Mouse (Mus musculus): ENCODE data around the gene Gm48552. TPM values are rescaled to one million over a fixed set of nuclear protein-coding genes. Genes with fewer than 3 reads are reported as not detected.

The Gm48552 gene
- polyA plus RNA-seq, 1 experiment: 0.73 TPM

- TF ChIP-seq POLR2A (IDR thresholded peaks at IDR 0.05; ENCODE audit: insufficient read length, low read depth) (no peak), USF1 (IDR thresholded peaks at IDR 0.05; ENCODE audit: low read depth) (peak; percentile 58)
- Histone ChIP-seq H3K4me3 (peak overlapping the region; percentile 28), H3K79me2 (ENCODE audit: control insufficient read depth, insufficient read depth) (peaks cover 22% of the 10 kb centered on the region), H3K27me3 (ENCODE audit: control insufficient read depth, insufficient read depth, insufficient read length) (no peaks in the 10 kb centered on the region), H3ac (ENCODE audit: control insufficient read depth, insufficient read length) (no peak overlapping the region), H3K4me2 (ENCODE audit: low read depth) (peak overlapping the region; percentile 62), H3K36me3 (ENCODE audit: control insufficient read depth, insufficient read depth) (no peaks in the 10 kb centered on the region)
Measured at GRCm38 (mm10) chr10:81431526-81432168, 42.8 kb downstream of the Gm48552 start.

DNA sequence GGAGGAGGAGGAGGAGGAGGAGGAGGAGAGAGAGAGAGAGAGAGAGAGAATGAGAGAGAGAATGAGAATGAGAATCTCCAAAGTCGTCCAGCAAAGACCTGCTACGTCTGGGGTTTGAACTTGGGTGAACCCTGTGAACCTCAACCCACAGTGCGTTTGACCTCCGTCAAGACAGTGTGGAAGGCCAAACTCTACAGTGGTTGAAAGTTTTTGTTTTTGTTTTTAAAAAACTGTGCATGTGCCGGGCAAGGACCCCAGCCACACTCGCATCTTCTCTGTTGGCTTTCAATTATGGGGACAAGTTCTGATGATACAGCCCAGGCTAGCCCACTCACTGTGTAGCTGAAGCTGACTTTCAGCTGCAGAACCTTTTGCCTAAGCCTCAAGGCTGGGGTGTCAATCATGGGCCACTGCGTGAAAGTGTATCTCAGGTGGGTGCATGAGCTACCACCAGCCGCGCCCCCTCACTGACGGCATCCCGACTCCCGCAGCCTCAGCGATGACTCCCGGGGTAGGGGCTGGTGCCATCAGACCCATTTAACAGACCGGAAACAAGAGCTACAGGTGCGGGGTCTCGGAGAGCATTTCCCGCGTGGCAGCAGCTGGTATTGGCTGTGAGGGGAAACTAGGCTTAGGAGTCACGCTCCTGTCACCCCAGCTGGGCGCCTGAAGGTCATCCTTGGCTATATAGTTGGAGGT, 43.5 kb downstream of the Gm48552 start:
- H3ac ChIP-seq (ENCODE audit: control insufficient read depth, insufficient read length): no peak overlapping the region
- no peaks in the 10 kb centered on the region for H3K27me3 ChIP-seq (ENCODE audit: control insufficient read depth, insufficient read depth, insufficient read length)
- no peaks in the 10 kb centered on the region for H3K36me3 ChIP-seq (ENCODE audit: control insufficient read depth, insufficient read depth)
- no peak for TF ChIP-seq MAX (IDR thresholded peaks at IDR 0.05; ENCODE audit: low read depth)
- TF ChIP-seq MYOD1 (IDR thresholded peaks at IDR 0.05; ENCODE audit: control insufficient read depth in 1 of 3, insufficient read length in 2 of 3, low read depth in 2 of 3): no peak
- no peak for TF ChIP-seq MYOG (IDR thresholded peaks at IDR 0.05; ENCODE audit: control insufficient read depth in 1 of 3, insufficient read depth in 1 of 3, insufficient read length in 2 of 3, low read depth in 2 of 3)
- no peak for TF ChIP-seq E2F4 (IDR thresholded peaks at IDR 0.05; ENCODE audit: insufficient read depth)
- no peak for TF ChIP-seq TCF12 (IDR thresholded peaks at IDR 0.05; ENCODE audit: insufficient read depth, poor library complexity, severe bottlenecking)
- no peak for TF ChIP-seq CEBPB (IDR thresholded peaks at IDR 0.05; ENCODE audit: insufficient read depth, poor library complexity, severe bottlenecking)
- TF ChIP-seq POLR2A (IDR thresholded peaks at IDR 0.05; ENCODE audit: insufficient read length, low read depth): no peak
- TF ChIP-seq SRF (IDR thresholded peaks at IDR 0.05; ENCODE audit: control insufficient read depth, insufficient read length, low read depth): no peak
- TF ChIP-seq REST (IDR thresholded peaks at IDR 0.05; ENCODE audit: insufficient read depth, insufficient read length): no peak
- TF ChIP-seq TCF3 (IDR thresholded peaks at IDR 0.05; ENCODE audit: insufficient read length, low read depth): no peak
- no peak for TF ChIP-seq USF1 (IDR thresholded peaks at IDR 0.05; ENCODE audit: low read depth)
- no peak for TF ChIP-seq POLR2AphosphoS2 (IDR thresholded peaks at IDR 0.05; ENCODE audit: insufficient read length, low read depth)
- peak overlapping the region; percentile 91 for H3K4me2 ChIP-seq (ENCODE audit: low read depth)
- peaks cover 18% of the 10 kb centered on the region for H3K79me2 ChIP-seq (ENCODE audit: control insufficient read depth, insufficient read depth)
- H3K4me3 ChIP-seq: peak overlapping the region; percentile 5

- no peaks in the 10 kb centered on the region for H3K27me3 ChIP-seq (ENCODE audit: control insufficient read depth, insufficient read depth, insufficient read length)
- TF ChIP-seq E2F4 (IDR thresholded peaks at IDR 0.05; ENCODE audit: insufficient read depth) (no peak), USF1 (IDR thresholded peaks at IDR 0.05; ENCODE audit: low read depth) (peak; percentile 61), MYOD1 (IDR thresholded peaks at IDR 0.05; ENCODE audit: control insufficient read depth in 1 of 3, insufficient read length in 2 of 3, low read depth in 2 of 3) (peak in 1 of 3 experiments; percentile 16), POLR2AphosphoS2 (IDR thresholded peaks at IDR 0.05; ENCODE audit: insufficient read length, low read depth) (no peak), SRF (IDR thresholded peaks at IDR 0.05; ENCODE audit: control insufficient read depth, insufficient read length, low read depth) (no peak), MAX (IDR thresholded peaks at IDR 0.05; ENCODE audit: low read depth) (no peak), REST (IDR thresholded peaks at IDR 0.05; ENCODE audit: insufficient read depth, insufficient read length) (no peak), MYOG (IDR thresholded peaks at IDR 0.05; ENCODE audit: control insufficient read depth in 1 of 3, insufficient read depth in 1 of 3, insufficient read length in 2 of 3, low read depth in 2 of 3) (peak in 1 of 3 experiments; percentile 52)
- peak overlapping the region; percentile 5 for H3K4me3 ChIP-seq
- no peak overlapping the region for H3ac ChIP-seq (ENCODE audit: control insufficient read depth, insufficient read length)
- peak overlapping the region; percentile 91 for H3K4me2 ChIP-seq (ENCODE audit: low read depth)
- H3K79me2 ChIP-seq (ENCODE audit: control insufficient read depth, insufficient read depth): peaks cover 12% of the 10 kb centered on the region
- H3K36me3 ChIP-seq (ENCODE audit: control insufficient read depth, insufficient read depth): no peaks in the 10 kb centered on the region
Measured at GRCm38 (mm10) chr10:81432868-81433262, 44.1 kb downstream of the Gm48552 start.

DNA sequence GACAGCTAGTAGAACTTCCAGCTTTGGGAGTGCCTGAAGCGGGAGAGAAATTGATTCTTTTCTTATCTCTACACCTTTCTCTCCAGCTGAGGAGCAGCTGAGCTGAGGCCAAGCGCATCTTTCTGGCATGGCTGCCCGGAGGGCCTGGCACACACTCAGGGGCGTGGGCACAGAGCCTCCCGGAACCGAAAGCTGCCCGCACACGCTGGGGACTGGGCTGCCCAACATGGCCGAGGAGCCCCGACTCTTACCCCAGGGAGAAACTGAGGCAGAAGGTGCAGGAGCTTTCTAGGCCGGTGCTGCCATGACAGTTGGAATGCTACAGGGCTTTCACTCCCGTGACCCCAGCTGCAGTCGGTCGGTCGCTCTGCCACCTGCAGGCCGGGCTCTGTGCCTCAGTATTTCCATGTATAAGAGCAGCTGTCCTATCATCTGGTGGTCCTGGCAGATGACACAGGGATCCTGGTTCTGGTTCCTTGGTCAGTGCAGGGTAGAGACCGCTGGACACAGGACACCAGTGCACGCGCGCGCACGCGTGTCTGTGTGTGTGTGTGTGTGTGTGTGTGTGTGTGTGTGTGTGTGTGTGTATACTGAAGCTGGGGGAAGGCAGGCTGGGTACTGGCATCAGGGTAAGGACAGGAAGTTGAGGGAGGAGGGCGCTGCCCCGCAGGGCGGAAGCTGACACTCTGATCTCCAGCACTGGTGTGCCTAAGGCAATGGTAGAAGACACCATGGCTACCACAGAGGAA, 44.9 kb downstream of the Gm48552 start:
- no peaks in the 10 kb centered on the region for H3K36me3 ChIP-seq (ENCODE audit: control insufficient read depth, insufficient read depth)
- no peak for TF ChIP-seq SRF (IDR thresholded peaks at IDR 0.05; ENCODE audit: control insufficient read depth, insufficient read length, low read depth)
- no peak for TF ChIP-seq TCF3 (IDR thresholded peaks at IDR 0.05; ENCODE audit: insufficient read length, low read depth)
- TF ChIP-seq E2F4 (IDR thresholded peaks at IDR 0.05; ENCODE audit: insufficient read depth): no peak
- no peak for TF ChIP-seq MAX (IDR thresholded peaks at IDR 0.05; ENCODE audit: low read depth)
- no peak for TF ChIP-seq CEBPB (IDR thresholded peaks at IDR 0.05; ENCODE audit: insufficient read depth, poor library complexity, severe bottlenecking)
- TF ChIP-seq USF1 (IDR thresholded peaks at IDR 0.05; ENCODE audit: low read depth): no peak
- no peak for TF ChIP-seq TCF12 (IDR thresholded peaks at IDR 0.05; ENCODE audit: insufficient read depth, poor library complexity, severe bottlenecking)
- peak in 1 of 3 experiments; percentile 60 for TF ChIP-seq MYOG (IDR thresholded peaks at IDR 0.05; ENCODE audit: control insufficient read depth in 1 of 3, insufficient read depth in 1 of 3, insufficient read length in 2 of 3, low read depth in 2 of 3)
- TF ChIP-seq POLR2AphosphoS2 (IDR thresholded peaks at IDR 0.05; ENCODE audit: insufficient read length, low read depth): no peak
- peak in 2 of 3 experiments; percentile 22 to 34 for TF ChIP-seq MYOD1 (IDR thresholded peaks at IDR 0.05; ENCODE audit: control insufficient read depth in 1 of 3, insufficient read length in 2 of 3, low read depth in 2 of 3)
- TF ChIP-seq POLR2A (IDR thresholded peaks at IDR 0.05; ENCODE audit: insufficient read length, low read depth): peak; percentile 27
- no peak for TF ChIP-seq REST (IDR thresholded peaks at IDR 0.05; ENCODE audit: insufficient read depth, insufficient read length)
- H3K79me2 ChIP-seq (ENCODE audit: control insufficient read depth, insufficient read depth): peaks cover 5% of the 10 kb centered on the region
- peak overlapping the region; percentile 91 for H3K4me2 ChIP-seq (ENCODE audit: low read depth)
- H3K27me3 ChIP-seq (ENCODE audit: control insufficient read depth, insufficient read depth, insufficient read length): no peaks in the 10 kb centered on the region
- no peak overlapping the region for H3ac ChIP-seq (ENCODE audit: control insufficient read depth, insufficient read length)
- H3K4me3 ChIP-seq: peak overlapping the region; percentile 5

Data from myocyte (in vitro differentiated cells).